Mouse (Mus musculus) ES-E14 (cell line): ENCODE data around the gene Fam160a1. TPM values are rescaled to one million over a fixed set of nuclear protein-coding genes. Genes with fewer than 3 reads are reported as not detected.

Experiments
- DNase-seq: peaks from one replicate; pipeline ENCODE4 v3.0.0-alpha.2; 2013; ENCODE audit warnings: low read depth, low spot score
- H3K27ac ChIP-seq: 2 replicates; pipeline ENCODE4 v1.5.1; 2012; ENCODE audit warnings: low read depth, mild to moderate bottlenecking, low read length, moderate library complexity, mixed read lengths; ENCODE audit not compliant: poor library complexity, insufficient read depth, severe bottlenecking
- H3K36me3 ChIP-seq: 2 replicates; pipeline ENCODE4 v1.6.1; 2012; ENCODE audit warnings: mild to moderate bottlenecking, low read length, moderate library complexity, mixed read lengths; ENCODE audit not compliant: control insufficient read depth, poor library complexity, insufficient read depth, severe bottlenecking
- H3K4me1 ChIP-seq, 2 experiments: fragments of 150-350 bp in 1 of 2; sonication (generic) in 1 of 2; 2 replicates each; pipeline ENCODE4 v1.6.1; 2012; ENCODE audit warnings: low read length in 2 of 2, mild to moderate bottlenecking in 1 of 2, mixed read lengths in 1 of 2; ENCODE audit not compliant: control insufficient read depth in 2 of 2, insufficient read depth in 2 of 2, poor library complexity in 1 of 2
- H3K4me3 ChIP-seq, 2 experiments: fragments of 150-350 bp in 1 of 2; sonication (generic) in 1 of 2; 2 replicates each; pipeline ENCODE4 v1.5.1; 2012; ENCODE audit warnings: low read length in 2 of 2, low read depth in 1 of 2, mild to moderate bottlenecking in 1 of 2, mixed read lengths in 1 of 2; ENCODE audit not compliant: insufficient read depth in 1 of 2, poor library complexity in 1 of 2, severe bottlenecking in 1 of 2
- H3K9ac ChIP-seq: 2 replicates; pipeline ENCODE4 v1.6.1; 2012; ENCODE audit warnings: low read depth, mild to moderate bottlenecking, low read length, mixed read lengths; ENCODE audit not compliant: poor library complexity, insufficient read depth, severe bottlenecking
- H3K9me3 ChIP-seq: fragments of 150-350 bp; sonication (generic); 2 replicates; pipeline ENCODE4 v1.6.1; 2012; ENCODE audit warnings: low read depth, mild to moderate bottlenecking, low read length; ENCODE audit not compliant: control insufficient read depth, insufficient read depth
- CHD2 ChIP-seq: IDR thresholded peaks from 2 replicates; pipeline ENCODE4 v1.6.1; 2014; ENCODE audit warnings: mild to moderate bottlenecking, low read depth, low read length, inconsistent platforms
- HCFC1 ChIP-seq: IDR thresholded peaks from 2 replicates; pipeline ENCODE4 v1.6.1; 2012; ENCODE audit warnings: low read length, inconsistent platforms, borderline replicate concordance; ENCODE audit not compliant: insufficient read depth
- MAFK ChIP-seq: IDR thresholded peaks from 2 replicates; pipeline ENCODE4 v1.6.1; 2014; ENCODE audit warnings: mild to moderate bottlenecking, low read depth, low read length, inconsistent platforms; ENCODE audit not compliant: insufficient read depth
- ZC3H11A ChIP-seq: IDR thresholded peaks from 2 replicates; pipeline ENCODE4 v1.6.1; 2012; ENCODE audit warnings: low read depth, mild to moderate bottlenecking, inconsistent platforms, low read length, borderline replicate concordance
- ZNF384 ChIP-seq: IDR thresholded peaks from 2 replicates; pipeline ENCODE4 v1.6.1; 2012; ENCODE audit warnings: low read depth, low read length, inconsistent platforms
- in situ Hi-C, 2 experiments: fragments of 600-800 bp; cut with MboI; formaldehyde crosslinking; loops; one replicate each; pipeline ENCODE4 v1.15.1; 2025; ENCODE audit warnings: low sequenced_read_pairs in 2 of 2, inconsistent platforms in 1 of 2; ENCODE audit not compliant: unreplicated experiment in 2 of 2
- total RNA-seq: library from RNA; depleted of rRNA; stranded (reverse); fragments of 300-350 nt; gene quantifications from 2 replicates; pipeline ENCODE4 v1.2.3, GENCODE M21; 2012

The Fam160a1 gene
- total RNA-seq, 1 experiment: 1.4 TPM

DNA sequence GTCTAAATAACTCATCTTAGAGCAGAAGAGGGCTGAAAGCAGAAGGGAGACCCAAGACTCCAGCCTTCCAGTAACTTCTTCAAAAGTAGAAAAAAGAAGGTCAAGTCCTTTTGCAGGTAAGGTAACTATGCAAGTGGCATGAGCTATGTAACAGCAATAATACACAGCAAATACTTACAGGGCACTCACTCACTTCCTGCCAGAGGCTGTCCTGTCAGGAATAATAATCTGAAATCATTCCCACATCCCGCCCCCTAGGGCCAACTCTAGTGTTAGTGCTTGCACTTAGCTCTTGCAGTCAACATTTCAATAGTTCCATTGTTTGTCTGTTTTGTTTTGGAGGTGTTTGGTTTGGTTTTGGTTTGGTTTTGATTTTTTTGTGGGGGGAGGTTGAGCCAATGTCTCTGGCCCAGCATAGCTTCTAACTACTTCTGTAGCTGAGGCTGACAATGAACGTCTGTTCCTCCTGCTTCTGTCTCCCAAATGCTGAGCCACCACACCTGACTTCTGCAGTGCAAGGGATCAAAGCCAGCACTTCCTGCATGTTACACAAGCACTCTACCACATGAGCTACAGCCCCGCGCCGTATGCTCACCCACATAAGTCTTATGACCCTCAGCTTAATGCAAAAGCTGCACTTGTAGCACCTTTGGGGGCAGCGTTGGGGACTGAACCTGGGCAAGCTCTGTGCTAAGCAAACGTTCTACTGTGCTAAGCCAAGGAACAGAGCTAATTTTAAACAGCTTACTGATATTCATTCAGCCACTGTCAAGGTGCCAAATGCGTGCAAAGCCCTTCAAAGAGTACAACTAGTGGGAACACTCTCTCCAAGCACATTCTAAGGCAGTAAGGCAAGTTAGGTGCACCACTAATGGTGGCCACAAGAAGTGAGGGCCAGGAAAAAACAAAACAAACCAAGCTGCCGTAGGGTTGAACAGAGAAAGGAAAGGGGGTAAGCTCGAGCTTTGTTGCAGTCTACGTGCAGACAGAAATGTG is 41.3 kb upstream of the Fam160a1 start:
- no peaks in the 10 kb centered on the region for H3K4me1 ChIP-seq
- H3K36me3 ChIP-seq: no peaks in the 10 kb centered on the region
- no peak overlapping the region for H3K27ac ChIP-seq
- H3K9ac ChIP-seq: no peak overlapping the region
- no peak overlapping the region for H3K4me3 ChIP-seq
- no peak for TF ChIP-seq MAFK
- DNase-seq: no peak
- no peaks in the 10 kb centered on the region for H3K9me3 ChIP-seq
- in situ Hi-C loops: no loop called here

DNA sequence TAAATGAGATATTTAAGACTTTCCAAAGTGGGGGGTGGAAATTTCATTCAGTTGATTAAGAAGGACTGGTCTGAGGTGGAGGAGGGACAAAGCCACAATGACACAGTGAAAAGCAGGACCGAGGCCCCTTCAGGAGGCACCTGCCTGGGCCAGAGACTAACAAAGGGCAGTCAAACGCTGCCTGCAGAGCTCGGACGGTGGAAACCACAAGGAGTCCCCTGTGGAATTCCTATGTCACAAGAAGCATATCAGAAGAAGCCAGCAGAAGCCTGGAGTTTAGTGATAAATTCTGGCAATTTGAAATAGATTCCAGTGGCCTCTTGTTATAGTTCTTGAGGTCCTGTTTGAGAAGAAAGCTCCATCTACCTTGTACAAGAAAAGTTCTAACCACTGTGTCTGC is 40.0 kb upstream of the Fam160a1 start:
- no peak overlapping the region for H3K9ac ChIP-seq
- H3K9me3 ChIP-seq: no peaks in the 10 kb centered on the region
- H3K27ac ChIP-seq: no peak overlapping the region
- in situ Hi-C loops: no loop called here
- H3K4me3 ChIP-seq: no peak overlapping the region
- H3K36me3 ChIP-seq: no peaks in the 10 kb centered on the region
- TF ChIP-seq ZC3H11A (no peak), MAFK (no peak), HCFC1 (no peak), ZNF384 (no peak), CHD2 (no peak)
- no peak for DNase-seq
- H3K4me1 ChIP-seq: no peaks in the 10 kb centered on the region

DNA sequence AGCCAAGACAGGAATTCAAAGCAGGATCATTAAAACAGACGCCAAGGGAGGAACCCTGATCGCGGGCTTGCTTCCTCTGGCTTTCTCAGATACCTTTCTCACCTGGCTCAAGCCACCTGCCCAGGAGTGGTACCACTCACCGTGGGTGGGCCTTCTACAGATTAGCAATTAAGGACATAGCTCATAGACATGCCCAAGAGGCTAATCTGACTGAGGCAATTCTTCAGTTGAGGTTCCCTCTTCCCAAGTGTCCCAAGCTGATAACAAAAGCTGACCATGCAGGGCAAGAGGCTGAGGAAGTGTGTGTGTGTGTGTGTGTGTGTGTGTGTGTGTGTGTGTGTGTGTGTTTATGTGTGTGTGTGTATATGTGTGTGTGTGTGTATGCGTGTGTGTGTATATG is 38.9 kb upstream of the Fam160a1 start:
- TF ChIP-seq MAFK (no peak), ZC3H11A (no peak), ZNF384 (no peak)
- in situ Hi-C loops: no loop called here
- DNase-seq: no peak

DNA sequence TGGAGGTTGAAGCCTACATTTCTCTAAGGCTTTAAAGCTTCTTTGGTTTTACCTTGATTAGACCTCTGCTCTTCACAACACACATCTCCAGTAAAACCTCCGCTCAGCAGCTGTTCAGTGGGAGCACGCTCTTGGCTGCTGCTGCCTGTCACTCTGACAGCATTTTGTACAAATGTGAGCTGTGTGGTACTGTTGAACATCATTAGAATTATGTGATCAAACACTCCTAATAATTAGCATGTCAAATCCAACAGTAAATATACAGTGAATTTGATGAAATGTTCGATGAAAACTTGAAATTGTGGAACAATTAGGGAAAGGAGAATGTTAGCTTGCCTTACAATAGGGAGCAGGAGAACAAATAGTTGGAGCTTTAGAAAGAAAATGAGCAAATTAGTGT is 38.0 kb upstream of the Fam160a1 start:
- Histone ChIP-seq H3K36me3 (no peaks in the 10 kb centered on the region), H3K4me3 (no peak overlapping the region), H3K9me3 (no peaks in the 10 kb centered on the region), H3K9ac (no peak overlapping the region), H3K4me1 (no peaks in the 10 kb centered on the region), H3K27ac (no peak overlapping the region)
- in situ Hi-C loops: no loop called here
- TF ChIP-seq CHD2 (no peak), ZC3H11A (no peak), MAFK (no peak), ZNF384 (no peak), HCFC1 (no peak)
- no peak for DNase-seq

More for the DNA sequence above, 38.9 kb upstream of the Fam160a1 start:
- H3K27ac ChIP-seq: no peak overlapping the region
- H3K36me3 ChIP-seq: no peaks in the 10 kb centered on the region
- no peak overlapping the region for H3K4me3 ChIP-seq
- H3K9me3 ChIP-seq: no peaks in the 10 kb centered on the region
- no peak overlapping the region for H3K9ac ChIP-seq
- H3K4me1 ChIP-seq: no peaks in the 10 kb centered on the region

DNA sequence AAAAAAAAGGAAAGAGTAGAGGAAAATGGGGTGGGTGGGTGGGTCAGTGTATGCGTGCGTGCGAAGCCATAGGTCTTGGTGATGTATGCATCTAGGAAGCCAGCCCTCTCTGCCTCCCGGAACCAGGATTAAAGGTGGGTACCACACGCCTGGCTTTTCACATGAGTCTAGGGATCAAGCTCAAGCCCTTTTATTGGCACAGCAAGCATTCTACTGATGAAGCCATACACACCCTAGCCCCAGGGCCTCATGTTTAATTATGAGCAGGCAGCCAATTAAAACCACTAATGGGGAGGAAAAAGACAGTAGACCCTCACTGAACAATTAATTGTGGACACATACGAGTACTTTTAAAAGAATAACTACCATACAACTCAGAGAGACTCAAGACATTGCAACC is 37.1 kb upstream of the Fam160a1 start:
- no peaks in the 10 kb centered on the region for H3K36me3 ChIP-seq
- in situ Hi-C loops: no loop called here
- H3K9ac ChIP-seq: no peak overlapping the region
- TF ChIP-seq HCFC1: no peak
- no peak for TF ChIP-seq MAFK
- H3K4me1 ChIP-seq: no peaks in the 10 kb centered on the region
- no peak overlapping the region for H3K4me3 ChIP-seq
- no peak for DNase-seq
- H3K9me3 ChIP-seq: no peaks in the 10 kb centered on the region
- H3K27ac ChIP-seq: no peak overlapping the region
